Mouse (Mus musculus) hindbrain, embryonic 12.5 days (tissue): Measurements from ENCODE around the gene Ccdc110. TPM values are rescaled to one million over a fixed set of nuclear protein-coding genes. Genes with fewer than 3 reads are reported as not detected.

Experiments used
- ATAC-seq: fragments of 200-750 bp; cut with Nextera tagmentation; 2 replicates; pipeline ENCODE4 v1.8.0; 2017; ENCODE audit warnings: moderate TSS enrichment; ENCODE audit not compliant: low FRiP score
- H3K27ac ChIP-seq: fragments of 300-500 bp; sonication (generic); 2 replicates; pipeline ENCODE4 v1.5.1; 2016; ENCODE audit warnings: mild to moderate bottlenecking
- H3K27me3 ChIP-seq: fragments of 300-500 bp; sonication (generic); 2 replicates; pipeline ENCODE4 v1.6.1; 2016; ENCODE audit warnings: mild to moderate bottlenecking
- H3K36me3 ChIP-seq: fragments of 300-500 bp; sonication (generic); 2 replicates; pipeline ENCODE4 v1.6.1; 2016; ENCODE audit warnings: mild to moderate bottlenecking
- H3K4me1 ChIP-seq: fragments of 300-500 bp; sonication (generic); 2 replicates; pipeline ENCODE4 v1.6.1; 2016
- H3K4me2 ChIP-seq: fragments of 300-500 bp; sonication (generic); replicated peaks from 2 replicates; pipeline ENCODE4 v1.6.1; 2016; ENCODE audit warnings: mild to moderate bottlenecking
- H3K4me3 ChIP-seq: fragments of 300-500 bp; sonication (generic); 2 replicates; pipeline ENCODE4 v1.5.1; 2016; ENCODE audit warnings: mild to moderate bottlenecking
- H3K9ac ChIP-seq: fragments of 300-500 bp; sonication (generic); 2 replicates; pipeline ENCODE4 v1.6.1; 2016; ENCODE audit warnings: mild to moderate bottlenecking, moderate library complexity
- H3K9me3 ChIP-seq: fragments of 300-500 bp; sonication (generic); replicated peaks from 2 replicates; pipeline ENCODE4 v1.6.1; 2016; ENCODE audit warnings: mild to moderate bottlenecking
- WGBS: fragments of 180-500 bp; shearing (Covaris S2); methylation state at CpG from one replicate; pipeline ENCODE4 v1.1.7; 2016; 5-methylcytosine and 5-hydroxymethylcytosine counted together
- polyA plus RNA-seq: library from polyadenylated mRNA; unstranded; fragments of >200 nt; fragmentation: Nextera tagmentation; extraction: Ambion mirVana; gene quantifications from 2 replicates; pipeline ENCODE4 v1.2.1, GENCODE M21; 2016

Gene Ccdc110
- polyA plus RNA-seq, 1 experiment from 2014 or later, result 0.21 TPM

DNA sequence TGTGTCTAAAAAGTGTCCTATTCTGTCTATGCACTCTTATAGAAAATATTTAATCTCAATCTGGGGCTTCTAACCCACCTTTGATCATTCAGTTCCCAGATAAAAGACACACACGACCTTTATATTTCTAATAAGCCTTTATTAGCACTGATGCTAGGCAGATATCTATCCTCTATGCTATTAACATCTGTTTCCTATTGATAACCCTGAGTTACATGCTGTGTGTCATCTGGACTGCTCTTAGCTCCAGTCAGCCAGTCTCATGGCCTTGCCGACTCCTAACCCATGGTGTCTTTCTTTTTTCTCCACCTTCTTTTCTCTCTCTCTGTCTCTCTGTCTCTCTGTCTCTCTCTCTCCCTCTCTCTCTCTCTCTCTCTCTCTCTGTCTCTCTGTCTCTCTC is 53.8 kb downstream of the Ccdc110 start:
- Histone ChIP-seq H3K4me2 (no peak overlapping the region), H3K9ac (no peak overlapping the region), H3K4me1 (no peaks in the 10 kb centered on the region), H3K27me3 (no peaks in the 10 kb centered on the region), H3K36me3 (peaks cover 24% of the 10 kb centered on the region), H3K27ac (no peak overlapping the region), H3K9me3 (no peaks in the 10 kb centered on the region), H3K4me3 (no peak overlapping the region)
- ATAC-seq, result no peak
- WGBS, result 64% methylated on average over 2 of the region's 2 CpGs

DNA sequence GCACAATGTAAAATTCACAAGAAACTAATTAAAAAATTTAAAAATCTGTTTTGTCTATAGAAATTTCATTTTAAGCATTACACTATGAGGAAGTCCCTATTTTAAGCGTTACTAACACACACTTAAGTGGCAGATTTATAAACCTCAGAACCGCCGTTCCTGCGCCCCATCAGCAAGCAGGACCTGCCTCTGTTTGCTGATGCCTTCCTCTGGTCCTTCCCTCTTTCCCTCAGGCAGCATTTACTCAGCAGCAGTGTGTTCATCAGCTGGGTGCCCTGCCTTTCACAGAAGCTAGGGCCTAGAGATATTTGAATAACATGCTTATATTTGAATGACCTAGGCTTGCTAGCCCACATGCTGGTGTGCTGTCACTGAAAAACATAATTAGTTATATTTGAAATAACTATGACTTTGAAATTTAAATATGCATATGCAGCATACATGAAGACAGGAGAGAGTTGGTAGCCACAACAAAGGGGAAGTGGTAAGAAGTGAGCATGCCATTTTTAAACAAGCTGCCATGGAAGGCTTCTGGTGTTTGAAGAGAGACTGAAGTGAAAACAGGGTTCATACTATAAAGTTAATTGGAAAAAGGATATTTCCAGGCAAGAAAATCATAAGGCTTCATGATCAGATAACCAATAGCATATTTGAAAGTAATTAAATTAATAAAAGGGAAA is 56.4 kb downstream of the Ccdc110 start:
- Histone ChIP-seq H3K4me3 (no peak overlapping the region), H3K4me1 (no peaks in the 10 kb centered on the region), H3K36me3 (peaks cover 25% of the 10 kb centered on the region), H3K9me3 (no peaks in the 10 kb centered on the region), H3K27ac (no peak overlapping the region), H3K4me2 (no peak overlapping the region), H3K27me3 (no peaks in the 10 kb centered on the region), H3K9ac (no peak overlapping the region)
- no peak for ATAC-seq
- WGBS, result 98% methylated on average over 4 of the region's 4 CpGs

Other genes starting within 250 kb of the Ccdc110 start
- gene Pdlim3, start 49.2 kb upstream of the Ccdc110 start, polyA plus RNA-seq, result 5.7 and 8.0 TPM in 2 replicates
- gene 1700029J07Rik, start 40.6 kb downstream of the Ccdc110 start, polyA plus RNA-seq, result 4.8 and 5.5 TPM in 2 replicates
- gene Ufsp2, start 40.9 kb downstream of the Ccdc110 start, polyA plus RNA-seq, result 57.0 and 59.1 TPM in 2 replicates
- gene Lrp2bp, start 64.7 kb downstream of the Ccdc110 start, polyA plus RNA-seq, result 0.41 and 0.56 TPM in 2 replicates
- gene Ankrd37, start 71.1 kb downstream of the Ccdc110 start, polyA plus RNA-seq, result 22.9 and 24.3 TPM in 2 replicates
- 26.3 and 28.7 TPM in 2 replicates for gene Cfap97, start 217.2 kb downstream of the Ccdc110 start, polyA plus RNA-seq
- gene Snx25, start 217.5 kb downstream of the Ccdc110 start, polyA plus RNA-seq, result 5.6 and 5.9 TPM in 2 replicates